Mouse (Mus musculus): ENCODE data around the gene Tagln.

GRCm38 (mm10) chr9:45932571-45933415, 3.1 kb downstream of the Tagln start:
- TF ChIP-seq CTCF (IDR thresholded peaks at IDR 0.05; ENCODE audit: low read depth, low read length), result no peak
- TF ChIP-seq EP300 (IDR thresholded peaks at IDR 0.05; ENCODE audit: insufficient read depth, low read depth, low read length), result no peak
- no peak for TF ChIP-seq POLR2A (IDR thresholded peaks at IDR 0.05; ENCODE audit: insufficient read depth, low read length)
